Mouse (Mus musculus) heart, postnatal 10 days (tissue): Measurements from ENCODE around the gene 2200002D01Rik. TPM values are rescaled to one million over a fixed set of nuclear protein-coding genes. Genes with fewer than 3 reads are reported as not detected.
"Not testable (repeated sequence)": the region's sequence is repeated elsewhere in the genome, so short reads cannot be mapped to it uniquely, and the experiment has no call there.

Experiments used
- DNase-seq, 2 experiments: peaks; one replicate each; pipeline ENCODE4 v3.0.0; 2021
- intact Hi-C: fragments of 180-260 bp; cut with DNase I; formaldehyde crosslinking; loops from one replicate; pipeline ENCODE4 v1.15.1; 2025
- total RNA-seq, 2 experiments: library from RNA; stranded (reverse); gene quantifications; 2 replicates each; pipeline ENCODE4 v1.2.3; 2021

Gene 2200002D01Rik
- total RNA-seq, 2 experiments from 2014 or later: 2.6 to 3.5 TPM

DNA sequence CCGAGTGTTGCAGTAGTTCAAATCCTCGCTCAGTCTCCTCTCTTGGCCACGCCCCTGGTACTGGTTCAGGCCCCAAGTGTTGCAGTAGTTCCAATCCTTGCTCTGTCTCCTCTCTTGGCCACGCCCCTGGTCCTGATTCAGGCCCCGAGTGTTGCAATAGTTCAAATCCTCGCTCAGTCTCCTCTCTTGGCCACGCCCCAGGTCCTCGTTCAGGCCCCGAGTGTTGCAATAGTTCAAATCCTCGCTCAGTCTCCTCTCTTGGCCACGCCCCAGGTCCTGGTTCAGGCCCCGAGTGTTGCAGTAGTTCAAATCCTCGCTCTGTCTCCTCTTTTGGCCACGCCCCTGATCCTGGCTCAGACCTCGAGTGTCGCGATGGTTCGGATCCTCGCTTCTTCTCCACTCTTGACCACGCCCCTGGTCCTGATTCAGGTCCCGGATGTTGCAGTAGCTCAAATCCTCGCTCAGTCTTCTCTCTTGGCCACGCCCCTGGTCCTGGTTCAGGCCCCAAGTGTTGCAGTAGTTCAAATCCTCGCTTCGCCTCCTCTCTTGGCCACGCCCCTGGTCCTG is 36.0 kb downstream of the 2200002D01Rik start:
- peak in 1 of 2 experiments; percentile 17 for DNase-seq
- intact Hi-C loops: no loop called here

DNA sequence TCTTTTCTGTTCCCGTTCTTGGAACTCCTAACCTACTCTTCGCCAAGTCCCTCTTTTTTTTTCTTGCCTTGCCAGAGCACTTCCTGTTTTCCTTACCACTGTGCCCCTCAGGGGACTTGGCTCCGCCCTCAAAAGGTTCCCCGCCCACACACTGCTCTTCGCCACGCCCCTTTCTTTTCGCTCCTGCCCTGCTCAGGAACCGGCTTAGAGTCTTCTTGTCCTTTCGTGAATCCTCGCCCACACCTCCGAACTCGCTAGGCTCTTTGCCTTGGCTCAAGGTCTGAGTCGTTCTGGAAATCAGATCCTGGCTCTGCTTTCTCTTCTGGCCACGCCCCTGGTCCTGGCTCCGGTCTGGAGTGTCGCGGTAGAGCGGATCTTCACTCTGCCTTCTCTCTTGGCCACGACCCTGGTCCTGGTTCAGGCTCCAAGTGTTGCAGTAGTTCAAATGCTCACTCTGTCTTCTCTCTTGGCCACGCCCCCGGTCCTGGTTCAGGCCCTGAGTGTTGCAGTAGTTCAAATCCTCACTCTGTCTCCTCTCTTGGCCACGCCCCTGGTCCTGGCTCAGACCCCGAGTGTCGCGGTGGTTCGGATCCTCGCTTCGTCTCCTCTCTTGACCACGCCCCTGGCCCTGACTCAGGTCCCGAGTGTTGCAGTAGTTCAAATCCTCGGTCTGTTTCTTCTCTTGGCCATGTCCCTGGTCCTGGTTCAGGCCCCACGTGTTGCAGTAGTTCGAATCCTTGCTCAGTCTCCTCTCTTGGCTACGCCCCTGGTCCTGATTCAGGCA is 36.7 kb downstream of the 2200002D01Rik start:
- intact Hi-C loops: no loop called here
- peak; percentile 88 to 89 for DNase-seq

DNA sequence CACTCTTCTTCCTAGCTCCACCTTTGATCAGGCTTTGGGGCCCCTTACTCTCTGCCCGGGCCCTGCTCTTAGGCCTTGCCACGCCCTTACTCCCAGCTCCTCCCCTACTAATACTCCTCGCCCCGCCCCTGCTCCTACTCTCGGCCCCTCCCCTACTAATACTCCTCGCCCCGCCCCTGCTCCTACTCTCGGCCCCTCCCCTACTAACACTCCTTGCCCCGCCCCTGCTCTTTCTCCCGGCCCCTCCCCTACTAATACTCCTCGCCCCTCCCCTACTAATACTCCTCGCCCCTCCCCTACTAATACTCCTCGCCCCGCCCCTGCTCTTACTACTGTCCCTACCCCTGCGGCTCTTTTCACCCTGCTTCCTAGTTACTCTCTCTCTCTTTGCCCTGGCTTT is 37.3 kb downstream of the 2200002D01Rik start:
- intact Hi-C loops: not testable (repeated sequence)

DNA sequence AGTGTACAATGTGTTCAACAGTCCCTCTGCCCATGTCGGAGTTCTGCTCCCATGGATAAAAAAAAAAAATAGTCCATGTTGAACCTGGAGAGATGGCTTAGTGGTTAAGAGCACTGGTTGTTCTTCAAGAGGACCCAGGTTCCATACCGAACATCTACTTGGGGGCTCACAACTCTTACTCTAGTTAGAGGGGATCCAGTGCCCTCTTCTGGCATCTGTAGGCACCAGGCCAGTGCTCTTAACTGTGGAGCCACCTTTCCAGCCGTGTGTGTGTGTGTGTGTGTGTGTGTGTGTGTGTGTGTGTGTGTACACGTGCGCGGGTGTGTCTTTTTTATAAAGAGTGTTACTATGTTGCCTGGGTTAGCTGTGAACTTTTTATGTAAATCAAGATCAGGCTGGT is 45.7 kb downstream of the 2200002D01Rik start:
- DNase-seq: no peak
- intact Hi-C loops: no loop called here

More for the DNA sequence above, 37.3 kb downstream of the 2200002D01Rik start:
- not testable (repeated sequence) for DNase-seq

Other genes starting within 250 kb of the 2200002D01Rik start
- under 1 TPM in 1 of 2 experiments, not detected in 1; 0.07 TPM for gene Ryr1, start 123.3 kb downstream of the 2200002D01Rik start, total RNA-seq
- gene Rasgrp4, start 113.6 kb downstream of the 2200002D01Rik start, total RNA-seq: 1 to 10 TPM; 1.1 to 2.1 TPM
- 10 to 100 TPM; 13.7 to 15.4 TPM for gene Fam98c, start 92.2 kb downstream of the 2200002D01Rik start, total RNA-seq
- gene Ggn, start 78.3 kb downstream of the 2200002D01Rik start, total RNA-seq: under 1 TPM; 0.55 to 0.57 TPM
- gene Spred3, start 78.1 kb downstream of the 2200002D01Rik start, total RNA-seq: 1 to 10 TPM; 1.9 to 2.2 TPM
- gene Psmd8, start 67.8 kb downstream of the 2200002D01Rik start, total RNA-seq: 100 to 1,000 TPM; 173 to 179 TPM
- gene Catsperg1, start 34.4 kb downstream of the 2200002D01Rik start, total RNA-seq: under 1 TPM; 0.45 to 0.67 TPM
- 1 to 10 TPM; 4.2 to 5.8 TPM for gene Kcnk6, start 16.0 kb downstream of the 2200002D01Rik start, total RNA-seq
- gene Yif1b, start 10.1 kb downstream of the 2200002D01Rik start, total RNA-seq: 10 to 100 TPM; 72.9 to 75.1 TPM
- gene Spint2, start 33.4 kb upstream of the 2200002D01Rik start, total RNA-seq: 10 to 100 TPM; 53.3 to 62.7 TPM
- gene Ppp1r14a, start 40.8 kb upstream of the 2200002D01Rik start, total RNA-seq: 10 to 100 TPM; 21.2 to 27.8 TPM
- 1 to 10 TPM in 1 of 2 experiments, under 1 TPM in 1; 0.45 to 2.1 TPM for gene Dpf1, start 55.5 kb upstream of the 2200002D01Rik start, total RNA-seq